Mouse (Mus musculus) ES-E14 (cell line): ENCODE data around the gene Lpar3.

Experiments used
- MAFK ChIP-seq: IDR thresholded peaks from 2 replicates; pipeline ENCODE4 v1.6.1; 2014; ENCODE audit warnings: mild to moderate bottlenecking, low read depth, low read length, inconsistent platforms; ENCODE audit not compliant: insufficient read depth
- ZC3H11A ChIP-seq: IDR thresholded peaks from 2 replicates; pipeline ENCODE4 v1.6.1; 2012; ENCODE audit warnings: low read depth, mild to moderate bottlenecking, inconsistent platforms, low read length, borderline replicate concordance
- ZNF384 ChIP-seq: IDR thresholded peaks from 2 replicates; pipeline ENCODE4 v1.6.1; 2012; ENCODE audit warnings: low read depth, low read length, inconsistent platforms

DNA sequence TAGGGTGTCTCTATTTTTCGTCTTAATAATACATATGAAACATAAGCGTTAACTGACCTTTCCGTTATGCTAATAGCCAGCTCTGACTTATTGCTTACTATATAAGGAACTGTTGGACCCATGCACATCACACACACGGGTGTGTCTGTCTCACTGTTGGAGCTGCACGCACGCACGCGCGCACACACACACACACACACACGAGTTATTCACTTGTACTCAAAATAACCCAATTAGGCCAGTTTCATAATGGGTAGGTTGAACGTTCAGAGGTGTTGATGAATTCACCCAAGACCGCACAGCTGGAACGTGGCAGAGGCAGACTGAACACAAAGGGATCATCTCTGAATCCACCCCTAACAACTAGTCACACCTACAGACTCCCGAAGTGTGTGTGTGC, 98.7 kb downstream of the Lpar3 start:
- TF ChIP-seq MAFK (no peak), ZC3H11A (no peak), ZNF384 (no peak)
